Mouse (Mus musculus) layer of hippocampus, postnatal 14 days (tissue): ENCODE data around the gene Scel. TPM values are rescaled to one million over a fixed set of nuclear protein-coding genes. Genes with fewer than 3 reads are reported as not detected.
A peak's percentile ranks its signal among the peaks of the same experiment; 100 is the strongest.

Experiments used
- DNase-seq, 2 experiments: peaks; one replicate each; pipeline ENCODE4 v3.0.0; 2021 to 2022; ENCODE audit warnings: low spot score in 2 of 2, mixed read lengths in 1 of 2
- total RNA-seq, 2 experiments: library from RNA; stranded (reverse); gene quantifications; 2 replicates each; pipeline ENCODE4 v1.2.3; 2021

The Scel gene
- total RNA-seq, 2 experiments from 2014 or later: 0.55 to 1.1 TPM

GRCm38 (mm10) chr14:103567957-103568356, 54.8 kb downstream of the Scel start:
- DNase-seq: no peak

- no peak for DNase-seq
Observed at GRCm38 (mm10) chr14:103568433-103568832, 55.3 kb downstream of the Scel start.

GRCm38 (mm10) chr14:103571598-103572320, 58.6 kb downstream of the Scel start:
- DNase-seq: peak; percentile 55 to 67

- DNase-seq: no peak
Observed at GRCm38 (mm10) chr14:103575854-103576253, 62.7 kb downstream of the Scel start.

- DNase-seq: no peak
Observed at GRCm38 (mm10) chr14:103577011-103577410, 63.9 kb downstream of the Scel start.

GRCm38 (mm10) chr14:103586662-103587061, 73.5 kb downstream of the Scel start:
- no peak for DNase-seq

- no peak for DNase-seq
Observed at GRCm38 (mm10) chr14:103587208-103587900, 74.2 kb downstream of the Scel start.

GRCm38 (mm10) chr14:103589819-103590218, 76.7 kb downstream of the Scel start:
- DNase-seq: no peak

GRCm38 (mm10) chr14:103595870-103596269, 82.7 kb downstream of the Scel start:
- peak in 1 of 2 experiments; percentile 16 for DNase-seq

- DNase-seq: no peak
Observed at GRCm38 (mm10) chr14:103608063-103608462, 94.9 kb downstream of the Scel start.

- no peak for DNase-seq
Observed at GRCm38 (mm10) chr14:103613573-103614271, 100.6 kb downstream of the Scel start.

GRCm38 (mm10) chr14:103614272-103614587, 101.1 kb downstream of the Scel start:
- DNase-seq: no peak

- no peak for DNase-seq
Observed at GRCm38 (mm10) chr14:103619756-103620155, 106.6 kb downstream of the Scel start.

- DNase-seq: no peak
Observed at GRCm38 (mm10) chr14:103621207-103621606, 108.1 kb downstream of the Scel start.

GRCm38 (mm10) chr14:103626100-103626499, 113.0 kb downstream of the Scel start:
- DNase-seq: no peak

GRCm38 (mm10) chr14:103629639-103630364, 116.7 kb downstream of the Scel start:
- no peak for DNase-seq

- peak in 1 of 2 experiments; percentile 22 for DNase-seq
Observed at GRCm38 (mm10) chr14:103630545-103630944, 117.4 kb downstream of the Scel start.

- no peak for DNase-seq
Observed at GRCm38 (mm10) chr14:103643933-103644332, 130.8 kb downstream of the Scel start.

GRCm38 (mm10) chr14:103647981-103648380, 134.8 kb downstream of the Scel start:
- DNase-seq: no peak

- DNase-seq: peak; percentile 46 to 48
Observed at GRCm38 (mm10) chr14:103648623-103649255, 135.6 kb downstream of the Scel start.

GRCm38 (mm10) chr14:103649302-103649701, 136.2 kb downstream of the Scel start:
- DNase-seq: peak in 1 of 2 experiments; percentile 54
